Mouse (Mus musculus) brown adipose tissue, adult 24 weeks (tissue): ENCODE results near the gene St6galnac3. TPM values are rescaled to one million over a fixed set of nuclear protein-coding genes. Genes with fewer than 3 reads are reported as not detected.

Experiments used
- H3K27ac ChIP-seq: fragments of 200-500 bp; replicated peaks from 2 replicates; pipeline ENCODE4 v1.5.1; 2012; ENCODE audit warnings: low read depth, mild to moderate bottlenecking, low read length
- H3K4me1 ChIP-seq: fragments of 200-500 bp; 2 replicates; pipeline ENCODE4 v1.6.1; 2012; ENCODE audit warnings: low read length, mixed read lengths; ENCODE audit not compliant: control insufficient read depth, insufficient read depth, insufficient read length
- H3K4me3 ChIP-seq: fragments of 200-500 bp; 2 replicates; pipeline ENCODE4 v1.5.1; 2012; ENCODE audit warnings: low read depth, mild to moderate bottlenecking, low read length, moderate library complexity; ENCODE audit not compliant: insufficient read depth
- polyA plus RNA-seq: library from polyadenylated mRNA; stranded (reverse); fragments of >200 nt; gene quantifications from 2 replicates; pipeline ENCODE4 v1.2.4, GENCODE M21; 2012; ENCODE audit not compliant: missing spikeins, insufficient read depth, insufficient read length

The St6galnac3 gene
- polyA plus RNA-seq, 1 experiment: 4.4 TPM

GRCm38 (mm10) chr3:153248029-153248428, 476.9 kb downstream of the St6galnac3 start:
- Histone ChIP-seq H3K4me1 (no peaks in the 10 kb centered on the region), H3K27ac (no peak overlapping the region), H3K4me3 (no peak overlapping the region)

GRCm38 (mm10) chr3:153242524-153242923, 482.4 kb downstream of the St6galnac3 start:
- no peak overlapping the region for H3K4me3 ChIP-seq
- peaks cover 9% of the 10 kb centered on the region for H3K4me1 ChIP-seq
- H3K27ac ChIP-seq: no peak overlapping the region

GRCm38 (mm10) chr3:153241134-153241533, 483.8 kb downstream of the St6galnac3 start:
- H3K4me1 ChIP-seq: peaks cover 12% of the 10 kb centered on the region
- H3K27ac ChIP-seq: no peak overlapping the region
- no peak overlapping the region for H3K4me3 ChIP-seq

- peaks cover 12% of the 10 kb centered on the region for H3K4me1 ChIP-seq
- H3K4me3 ChIP-seq: no peak overlapping the region
- no peak overlapping the region for H3K27ac ChIP-seq
Measured at GRCm38 (mm10) chr3:153240366-153240765, 484.6 kb downstream of the St6galnac3 start.

GRCm38 (mm10) chr3:153238381-153238780, 486.6 kb downstream of the St6galnac3 start:
- no peak overlapping the region for H3K27ac ChIP-seq
- no peak overlapping the region for H3K4me3 ChIP-seq
- H3K4me1 ChIP-seq: peaks cover 12% of the 10 kb centered on the region

GRCm38 (mm10) chr3:153236262-153236661, 488.7 kb downstream of the St6galnac3 start:
- H3K4me3 ChIP-seq: no peak overlapping the region
- H3K4me1 ChIP-seq: peaks cover 12% of the 10 kb centered on the region
- no peak overlapping the region for H3K27ac ChIP-seq

- no peaks in the 10 kb centered on the region for H3K4me1 ChIP-seq
Measured at GRCm38 (mm10) chr3:153222611-153223402, 502.2 kb downstream of the St6galnac3 start.

GRCm38 (mm10) chr3:153219391-153219790, 505.6 kb downstream of the St6galnac3 start:
- Histone ChIP-seq H3K27ac (no peak overlapping the region), H3K4me3 (no peak overlapping the region), H3K4me1 (no peaks in the 10 kb centered on the region)

More at GRCm38 (mm10) chr3:153222611-153223402, 502.2 kb downstream of the St6galnac3 start:
- Histone ChIP-seq H3K27ac (no peak overlapping the region), H3K4me3 (no peak overlapping the region)

GRCm38 (mm10) chr3:153208186-153208585, 516.8 kb downstream of the St6galnac3 start:
- Histone ChIP-seq H3K27ac (no peak overlapping the region), H3K4me1 (no peaks in the 10 kb centered on the region), H3K4me3 (no peak overlapping the region)

- H3K27ac ChIP-seq: no peak overlapping the region
- no peak overlapping the region for H3K4me3 ChIP-seq
- H3K4me1 ChIP-seq: no peaks in the 10 kb centered on the region
Measured at GRCm38 (mm10) chr3:153204046-153204445, 520.9 kb downstream of the St6galnac3 start.

- Histone ChIP-seq H3K4me1 (no peaks in the 10 kb centered on the region), H3K4me3 (no peak overlapping the region), H3K27ac (no peak overlapping the region)
Measured at GRCm38 (mm10) chr3:153201835-153202234, 523.1 kb downstream of the St6galnac3 start.

GRCm38 (mm10) chr3:153200801-153201200, 524.2 kb downstream of the St6galnac3 start:
- Histone ChIP-seq H3K27ac (no peak overlapping the region), H3K4me1 (no peaks in the 10 kb centered on the region), H3K4me3 (no peak overlapping the region)

- H3K4me1 ChIP-seq: no peaks in the 10 kb centered on the region
- H3K4me3 ChIP-seq: no peak overlapping the region
- H3K27ac ChIP-seq: no peak overlapping the region
Measured at GRCm38 (mm10) chr3:153200076-153200475, 524.9 kb downstream of the St6galnac3 start.

GRCm38 (mm10) chr3:153199251-153199650, 525.7 kb downstream of the St6galnac3 start:
- no peaks in the 10 kb centered on the region for H3K4me1 ChIP-seq
- H3K27ac ChIP-seq: no peak overlapping the region

GRCm38 (mm10) chr3:153198514-153198913, 526.5 kb downstream of the St6galnac3 start:
- Histone ChIP-seq H3K27ac (no peak overlapping the region), H3K4me1 (no peaks in the 10 kb centered on the region), H3K4me3 (no peak overlapping the region)

More at GRCm38 (mm10) chr3:153199251-153199650, 525.7 kb downstream of the St6galnac3 start:
- H3K4me3 ChIP-seq: no peak overlapping the region

- Histone ChIP-seq H3K27ac (no peak overlapping the region), H3K4me1 (no peaks in the 10 kb centered on the region), H3K4me3 (no peak overlapping the region)
Measured at GRCm38 (mm10) chr3:153193025-153193424, 531.9 kb downstream of the St6galnac3 start.
